Mouse (Mus musculus): ENCODE measurements around the gene Ago3.

Ago3 gene

DNA sequence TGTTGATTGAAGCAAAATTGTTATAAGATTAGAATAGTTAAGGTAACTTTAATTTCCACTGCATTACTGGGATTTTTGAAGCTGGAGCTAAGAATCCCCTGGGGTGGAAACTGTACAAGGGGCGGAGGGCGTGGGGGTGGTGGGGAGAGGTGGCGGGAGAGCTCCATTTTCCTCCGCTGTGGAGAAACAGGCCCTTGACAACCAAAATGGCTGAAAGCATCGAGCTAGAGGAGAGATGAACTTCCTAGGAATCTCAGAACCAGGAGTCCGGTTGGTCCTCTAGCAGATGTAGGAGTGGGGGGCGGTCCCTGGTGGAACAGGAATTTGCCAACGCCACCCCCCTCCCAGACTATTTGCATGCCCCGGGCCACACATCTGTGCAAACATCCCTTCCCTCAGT, 147.7 kb downstream of the Ago3 start:
- intact Hi-C loops (cut with DNase I), result no loop called here
